Mouse (Mus musculus) G1E (cell line): ENCODE measurements around the gene Adpgk.

Experiments used
- CTCF ChIP-seq: IDR thresholded peaks from 2 replicates; pipeline ENCODE4 v1.5.1; 2012; ENCODE audit warnings: low read depth, low read length, inconsistent platforms, mixed read lengths
- GATA1 ChIP-seq: IDR thresholded peaks from 2 replicates; pipeline ENCODE4 v1.6.1; 2012; ENCODE audit warnings: borderline replicate concordance, low read length, inconsistent platforms, mixed read lengths
- TAL1 ChIP-seq: conservative IDR thresholded peaks from 2 replicates; pipeline ENCODE4 v1.6.1; 2012; ENCODE audit warnings: low read depth, low read length, inconsistent platforms, mixed read lengths

GRCm38 (mm10) chr9:59246456-59247029 is 44.8 kb upstream of the Adpgk start:
- no peak for TF ChIP-seq CTCF
- no peak for TF ChIP-seq TAL1
- no peak for TF ChIP-seq GATA1
